Mouse (Mus musculus): ENCODE results near the gene Pid1. TPM values are rescaled to one million over a fixed set of nuclear protein-coding genes. Genes with fewer than 3 reads are reported as not detected.

Gene Pid1
- total and polyA plus RNA-seq, 3 experiments = not detected

DNA sequence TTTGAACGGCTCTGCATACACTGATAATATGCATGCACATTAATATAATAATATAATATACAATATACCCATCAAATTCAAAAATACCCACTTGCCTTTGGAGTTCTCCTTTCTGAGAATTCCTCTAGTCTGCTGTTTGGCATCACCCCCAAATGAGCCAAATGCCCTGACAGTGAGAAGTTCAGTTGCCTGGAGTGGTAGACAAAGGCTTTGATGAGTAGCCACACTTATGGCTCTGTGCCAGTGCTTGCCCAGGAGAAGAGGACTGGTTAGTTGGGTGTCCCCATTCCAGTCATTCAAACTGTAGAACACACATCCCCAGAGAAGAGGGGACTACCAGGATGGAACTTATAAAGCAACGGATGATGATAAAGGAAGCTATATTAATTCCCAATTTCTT is 106.3 kb downstream of the Pid1 start (continued):
- no peak for TF ChIP-seq MAZ (IDR thresholded peaks at IDR 0.05; ENCODE audit: low read depth, low read length)

DNA sequence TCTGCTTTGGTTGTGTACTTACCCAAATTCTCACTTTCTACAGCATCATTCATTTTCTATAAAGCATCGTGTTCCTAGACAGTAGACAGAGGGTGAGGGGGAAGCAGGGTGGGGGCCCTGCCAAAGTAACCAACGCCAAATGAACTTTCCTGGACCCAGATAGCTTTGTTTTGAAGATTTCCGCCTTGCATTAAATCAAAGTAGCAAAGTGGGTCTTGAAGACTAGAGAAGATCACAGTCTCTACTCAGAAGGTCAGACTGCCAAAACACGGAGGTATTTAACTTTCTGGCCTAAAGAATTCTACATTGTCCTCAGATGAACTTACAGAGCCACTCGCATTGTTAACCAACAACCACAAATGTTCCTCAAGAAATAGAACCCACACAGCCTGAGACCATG is 109.6 kb downstream of the Pid1 start:
- H3K79me2 ChIP-seq (replicated peaks; ENCODE audit: control insufficient read depth, extremely low read depth, insufficient read depth, poor library complexity, severe bottlenecking) = no peaks in the 10 kb centered on the region
- no peaks in the 10 kb centered on the region for H3K36me3 ChIP-seq (replicated peaks in 1 of 2; ENCODE audit: control insufficient read depth in 1 of 2, insufficient read depth in 1 of 2, low read length in 1 of 2)
- no peak for DNase-seq (ENCODE audit: extremely low read depth)
- in situ Hi-C loops (cut with MboI; ENCODE audit: low pct_ligation_motif_present, low pct_unique_long_range_greater_than_20kb, low sequenced_read_pairs) = no loop called here
- H3K9ac ChIP-seq (ENCODE audit: insufficient read depth, low read depth) = no peak overlapping the region
- dilution Hi-C loops (cut with MboI; ENCODE audit: extremely low pct_ligation_motif_present, extremely low pct_unique_long_range_greater_than_20kb, low sequenced_read_pairs) = no loop called here
- H3K4me1 ChIP-seq (ENCODE audit: control insufficient read depth in 1 of 2, insufficient read depth in 2 of 2) = no peaks in the 10 kb centered on the region
- no peaks in the 10 kb centered on the region for H3K9me3 ChIP-seq (replicated peaks; ENCODE audit: low read length)
- no peak overlapping the region for H3K4me3 ChIP-seq (replicated peaks in 1 of 3; ENCODE audit: low read depth in 2 of 3, low read length in 2 of 3, poor library complexity in 1 of 3)
- H3K27ac ChIP-seq (ENCODE audit: insufficient read depth, low read depth) = no peak overlapping the region
- no peak for TF ChIP-seq MAX (IDR thresholded peaks at IDR 0.05; ENCODE audit: low read length)
- TF ChIP-seq ETS1 (conservative IDR thresholded peaks at IDR 0.05; ENCODE audit: low read depth, low read length) = no peak
- no peak for TF ChIP-seq POLR2A (IDR thresholded peaks at IDR 0.05; ENCODE audit: low read depth, low read length)
- TF ChIP-seq BHLHE40 (IDR thresholded peaks at IDR 0.05; ENCODE audit: low read depth, low read length) = no peak
- no peak for TF ChIP-seq TCF12 (IDR thresholded peaks at IDR 0.05; ENCODE audit: low read depth, low read length)
- TF ChIP-seq CHD2 (IDR thresholded peaks at IDR 0.05; ENCODE audit: low read length) = no peak
- TF ChIP-seq SMC3 (IDR thresholded peaks at IDR 0.05; ENCODE audit: low read depth, low read length) = no peak
- TF ChIP-seq MYC (IDR thresholded peaks at IDR 0.05; ENCODE audit: low read depth, low read length) = no peak
- no peak for TF ChIP-seq JUN (IDR thresholded peaks at IDR 0.05; ENCODE audit: insufficient read depth, low read depth, low read length)
- TF ChIP-seq ZNF384 (IDR thresholded peaks at IDR 0.05; ENCODE audit: low read depth, low read length) = no peak
- no peak for TF ChIP-seq IRF4 (IDR thresholded peaks at IDR 0.05; ENCODE audit: low read depth, low read length)
- TF ChIP-seq ELF1 (IDR thresholded peaks at IDR 0.05; ENCODE audit: low read depth, low read length) = no peak
- TF ChIP-seq GABPA (IDR thresholded peaks at IDR 0.05; ENCODE audit: insufficient replicate concordance, low read depth, low read length) = no peak
- no peak for TF ChIP-seq MAFK (IDR thresholded peaks at IDR 0.05; ENCODE audit: insufficient replicate concordance, low read length)
- no peak for TF ChIP-seq TBP (conservative IDR thresholded peaks at IDR 0.05; ENCODE audit: low read depth, low read length)
- no peak for TF ChIP-seq MAZ (IDR thresholded peaks at IDR 0.05; ENCODE audit: low read depth, low read length)
- TF ChIP-seq JUND (conservative IDR thresholded peaks at IDR 0.05; ENCODE audit: low read depth, low read length) = no peak
- H3K27me3 ChIP-seq (replicated peaks) = no peaks in the 10 kb centered on the region
- H3K4me2 ChIP-seq (ENCODE audit: insufficient read depth, low read depth, poor library complexity, severe bottlenecking) = no peak overlapping the region

DNA sequence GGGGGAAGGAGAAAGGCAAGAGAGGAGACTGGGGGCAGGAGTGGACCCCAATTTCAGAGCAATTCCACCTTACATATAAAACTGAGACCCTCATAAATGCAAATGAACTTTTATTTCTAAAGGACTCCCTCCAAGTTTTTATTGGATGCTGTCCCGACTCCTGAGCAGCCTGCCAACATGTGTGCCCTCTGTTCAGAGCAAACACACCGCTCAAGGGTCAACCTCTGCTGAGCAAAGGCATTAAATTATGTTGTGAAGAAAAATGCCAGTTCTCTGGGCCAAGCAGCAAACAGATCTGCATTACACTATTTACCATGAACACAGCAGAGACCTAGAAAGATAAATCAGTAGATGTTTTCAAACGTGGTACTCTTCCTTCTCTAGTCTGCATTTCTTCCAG is 110.1 kb downstream of the Pid1 start:
- Histone ChIP-seq H3K27me3 (replicated peaks) (no peaks in the 10 kb centered on the region), H3K36me3 (replicated peaks in 1 of 2; ENCODE audit: control insufficient read depth in 1 of 2, insufficient read depth in 1 of 2, low read length in 1 of 2) (no peaks in the 10 kb centered on the region), H3K27ac (ENCODE audit: insufficient read depth, low read depth) (no peak overlapping the region), H3K79me2 (replicated peaks; ENCODE audit: control insufficient read depth, extremely low read depth, insufficient read depth, poor library complexity, severe bottlenecking) (no peaks in the 10 kb centered on the region), H3K4me3 (replicated peaks in 1 of 3; ENCODE audit: low read depth in 2 of 3, low read length in 2 of 3, poor library complexity in 1 of 3) (no peak overlapping the region), H3K4me2 (ENCODE audit: insufficient read depth, low read depth, poor library complexity, severe bottlenecking) (no peak overlapping the region), H3K9me3 (replicated peaks; ENCODE audit: low read length) (no peaks in the 10 kb centered on the region), H3K9ac (ENCODE audit: insufficient read depth, low read depth) (no peak overlapping the region), H3K4me1 (ENCODE audit: control insufficient read depth in 1 of 2, insufficient read depth in 2 of 2) (no peaks in the 10 kb centered on the region)
- in situ Hi-C loops (cut with MboI; ENCODE audit: low pct_ligation_motif_present, low pct_unique_long_range_greater_than_20kb, low sequenced_read_pairs) (no loop called here), dilution Hi-C loops (cut with MboI; ENCODE audit: extremely low pct_ligation_motif_present, extremely low pct_unique_long_range_greater_than_20kb, low sequenced_read_pairs) (no loop called here)
- TF ChIP-seq JUND (conservative IDR thresholded peaks at IDR 0.05; ENCODE audit: low read depth, low read length) = no peak
- TF ChIP-seq SIN3A (IDR thresholded peaks at IDR 0.05; ENCODE audit: low read length) = no peak
- TF ChIP-seq ZC3H11A (IDR thresholded peaks at IDR 0.05; ENCODE audit: low read depth, low read length) = no peak
- TF ChIP-seq BHLHE40 (IDR thresholded peaks at IDR 0.05; ENCODE audit: low read depth, low read length) = no peak
- no peak for DNase-seq (ENCODE audit: extremely low read depth)

Data from CH12.LX (cell line).